Mouse (Mus musculus) liver, embryonic 14.5 days (tissue): Measurements from ENCODE around the gene Msln.

Experiments used
- CTCF ChIP-seq: IDR thresholded peaks from 2 replicates; pipeline ENCODE4 v1.5.1; 2016; ENCODE audit warnings: antibody characterized with exemption, low read depth, control low read depth
- EP300 ChIP-seq: IDR thresholded peaks from 2 replicates; pipeline ENCODE4 v1.6.1; 2016; ENCODE audit warnings: antibody characterized with exemption, low read depth

- no peak for TF ChIP-seq CTCF
- no peak for TF ChIP-seq EP300
Measured at GRCm38 (mm10) chr17:25791843-25792527, 37.8 kb upstream of the Msln start.
